Mouse (Mus musculus) heart, postnatal 0 days (tissue): ENCODE data around the gene Tert. TPM values are rescaled to one million over a fixed set of nuclear protein-coding genes. Genes with fewer than 3 reads are reported as not detected.
A peak's percentile ranks its signal among the peaks of the same experiment; 100 is the strongest.

Experiments
- ATAC-seq: fragments of 200-750 bp; cut with Nextera tagmentation; 2 replicates; pipeline ENCODE4 v1.8.0; 2017; ENCODE audit warnings: low read depth, moderate number of reproducible peaks, moderate library complexity; ENCODE audit not compliant: insufficient read depth
- DNase-seq: peaks from one replicate; pipeline ENCODE4 v3.0.0-alpha.2; 2016; ENCODE audit warnings: low spot score
- H3K27ac ChIP-seq: fragments of 300-500 bp; sonication (generic); 2 replicates; pipeline ENCODE4 v1.5.1; 2014; ENCODE audit warnings: low read depth, mild to moderate bottlenecking
- H3K27me3 ChIP-seq: fragments of 300-500 bp; sonication (generic); 2 replicates; pipeline ENCODE4 v1.6.1; 2014; ENCODE audit warnings: low read length, mixed read lengths; ENCODE audit not compliant: control insufficient read depth, insufficient read depth
- H3K36me3 ChIP-seq: fragments of 300-500 bp; sonication (generic); replicated peaks from 2 replicates; pipeline ENCODE4 v1.6.1; 2014; ENCODE audit warnings: low read length, mixed read lengths; ENCODE audit not compliant: control insufficient read depth, insufficient read depth
- H3K4me1 ChIP-seq: fragments of 300-500 bp; sonication (generic); 2 replicates; pipeline ENCODE4 v1.6.1; 2014; ENCODE audit warnings: antibody characterized with exemption; ENCODE audit not compliant: control insufficient read depth, insufficient read depth
- H3K4me2 ChIP-seq: fragments of 300-500 bp; sonication (generic); 2 replicates; pipeline ENCODE4 v1.6.1; 2014; ENCODE audit warnings: low read depth, mild to moderate bottlenecking, low read length, moderate library complexity
- H3K4me3 ChIP-seq: fragments of 300-500 bp; sonication (generic); 2 replicates; pipeline ENCODE4 v1.5.1; 2014; ENCODE audit warnings: low read depth, low read length
- H3K9ac ChIP-seq: fragments of 300-500 bp; sonication (generic); replicated peaks from 2 replicates; pipeline ENCODE4 v1.6.1; 2014; ENCODE audit warnings: low read depth, low read length, mixed read lengths
- H3K9me3 ChIP-seq: fragments of 300-500 bp; sonication (generic); replicated peaks from 2 replicates; pipeline ENCODE4 v1.6.1; 2016; ENCODE audit warnings: low read length; ENCODE audit not compliant: control insufficient read depth
- CTCF ChIP-seq: IDR thresholded peaks from 2 replicates; pipeline ENCODE4 v1.5.1; 2016; ENCODE audit warnings: antibody characterized with exemption, control low read depth, low read depth
- EP300 ChIP-seq: IDR thresholded peaks from 2 replicates; pipeline ENCODE4 v1.6.1; 2016; ENCODE audit warnings: antibody characterized with exemption, low read depth
- WGBS: fragments of 180-500 bp; shearing (Covaris S2); extraction: QIAGEN DNeasy Blood & Tissue Kit; methylation state at CpG from one replicate; pipeline ENCODE4 v1.1.7; 2014; 5-methylcytosine and 5-hydroxymethylcytosine counted together
- polyA plus RNA-seq: library from polyadenylated mRNA; unstranded; fragments of >200 nt; fragmentation: Nextera tagmentation; extraction: Ambion mirVana; gene quantifications from 2 replicates; pipeline ENCODE4 v1.2.1, GENCODE M21; 2015
- total RNA-seq: library from RNA; depleted of rRNA; stranded (reverse); fragments of >200 nt; gene quantifications from 2 replicates; pipeline ENCODE4 v1.2.3, GENCODE M21; 2014; ENCODE audit warnings: low replicate concordance

The Tert gene
- total and polyA plus RNA-seq, 2 experiments from 2014 or later: 0.48 to 3.5 TPM

DNA sequence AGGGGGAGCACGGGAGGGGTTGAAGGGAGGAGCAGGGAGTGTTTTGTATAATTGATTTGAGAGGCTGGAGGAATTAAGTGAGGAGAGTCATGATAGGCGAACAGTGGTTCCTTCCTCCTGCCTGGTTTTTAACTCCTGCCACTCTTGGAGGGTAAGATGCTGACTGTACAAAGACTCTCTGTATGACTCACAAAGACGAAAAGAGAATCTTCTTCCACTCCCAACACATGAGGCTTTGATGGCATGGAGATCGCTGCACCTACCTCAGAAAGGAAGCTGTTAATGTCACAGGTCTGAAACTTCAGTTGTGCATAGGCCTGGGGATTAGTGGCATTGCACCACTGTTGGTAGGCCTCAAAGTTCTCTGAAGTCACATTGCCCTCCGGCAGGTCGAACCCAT, 58.8 kb downstream of the Tert start:
- no peak overlapping the region for H3K4me3 ChIP-seq
- H3K9ac ChIP-seq: no peak overlapping the region
- no peak for TF ChIP-seq EP300
- no peak for TF ChIP-seq CTCF
- H3K4me1 ChIP-seq: no peaks in the 10 kb centered on the region
- no peak overlapping the region for H3K27ac ChIP-seq
- DNase-seq (no peak), ATAC-seq (no peak)
- H3K36me3 ChIP-seq: no peaks in the 10 kb centered on the region
- no peaks in the 10 kb centered on the region for H3K27me3 ChIP-seq
- no peak overlapping the region for H3K4me2 ChIP-seq
- H3K9me3 ChIP-seq: no peaks in the 10 kb centered on the region
- WGBS: 85% methylated on average over 6 of the region's 6 CpGs

DNA sequence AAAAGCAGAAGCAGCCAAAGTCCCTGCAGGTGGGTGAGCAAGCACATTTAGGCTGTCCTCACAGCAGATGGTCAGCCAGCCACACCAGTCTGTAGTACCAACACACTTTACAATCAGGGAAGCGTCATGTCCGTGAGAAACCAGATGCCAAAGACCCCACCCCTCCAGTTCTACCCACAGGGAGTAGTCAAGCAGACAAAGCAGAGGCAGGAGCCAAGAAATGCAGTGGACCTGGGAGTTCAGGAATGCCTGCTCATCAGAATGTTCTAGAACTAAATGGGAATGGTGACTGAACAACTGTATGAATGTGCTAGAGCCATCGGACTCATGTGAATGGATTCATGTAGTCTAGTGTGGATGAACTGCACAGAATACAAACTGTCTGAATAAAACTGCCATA, 60.9 kb downstream of the Tert start:
- DNase-seq (no peak), ATAC-seq (no peak)
- Histone ChIP-seq H3K4me2 (no peak overlapping the region), H3K9me3 (no peaks in the 10 kb centered on the region), H3K36me3 (no peaks in the 10 kb centered on the region), H3K4me3 (no peak overlapping the region), H3K9ac (no peak overlapping the region), H3K4me1 (no peaks in the 10 kb centered on the region), H3K27ac (no peak overlapping the region), H3K27me3 (no peaks in the 10 kb centered on the region)
- no peak for TF ChIP-seq CTCF
- no peak for TF ChIP-seq EP300
- WGBS: 61% methylated on average over 3 of the region's 3 CpGs

DNA sequence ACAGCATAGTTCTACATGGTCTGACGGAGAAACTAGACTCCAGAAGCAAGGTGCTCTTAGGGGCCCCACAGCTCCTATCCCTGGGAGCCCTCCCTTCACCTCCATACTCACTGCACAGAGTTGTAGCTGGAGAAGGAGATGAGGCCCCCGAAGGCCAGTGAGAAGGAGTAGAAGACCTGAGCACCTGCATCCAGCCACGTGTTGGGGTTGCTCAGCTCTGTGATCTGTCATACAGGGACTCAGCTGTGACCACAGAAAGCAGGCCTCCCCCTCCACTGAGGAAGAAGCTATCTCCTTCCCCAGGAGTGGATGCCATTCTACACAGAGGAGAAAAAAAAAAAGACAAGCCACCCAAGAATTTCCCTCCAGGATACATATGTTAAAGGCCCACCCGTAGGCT, 62.2 kb downstream of the Tert start:
- H3K4me1 ChIP-seq: no peaks in the 10 kb centered on the region
- no peak for TF ChIP-seq CTCF
- TF ChIP-seq EP300: no peak
- ATAC-seq (no peak), DNase-seq (no peak)
- H3K4me2 ChIP-seq: no peak overlapping the region
- H3K9me3 ChIP-seq: no peaks in the 10 kb centered on the region
- 63% methylated on average over 4 of the region's 4 CpGs for WGBS
- H3K36me3 ChIP-seq: no peaks in the 10 kb centered on the region
- H3K27me3 ChIP-seq: no peaks in the 10 kb centered on the region
- no peak overlapping the region for H3K9ac ChIP-seq
- H3K4me3 ChIP-seq: no peak overlapping the region
- H3K27ac ChIP-seq: no peak overlapping the region

DNA sequence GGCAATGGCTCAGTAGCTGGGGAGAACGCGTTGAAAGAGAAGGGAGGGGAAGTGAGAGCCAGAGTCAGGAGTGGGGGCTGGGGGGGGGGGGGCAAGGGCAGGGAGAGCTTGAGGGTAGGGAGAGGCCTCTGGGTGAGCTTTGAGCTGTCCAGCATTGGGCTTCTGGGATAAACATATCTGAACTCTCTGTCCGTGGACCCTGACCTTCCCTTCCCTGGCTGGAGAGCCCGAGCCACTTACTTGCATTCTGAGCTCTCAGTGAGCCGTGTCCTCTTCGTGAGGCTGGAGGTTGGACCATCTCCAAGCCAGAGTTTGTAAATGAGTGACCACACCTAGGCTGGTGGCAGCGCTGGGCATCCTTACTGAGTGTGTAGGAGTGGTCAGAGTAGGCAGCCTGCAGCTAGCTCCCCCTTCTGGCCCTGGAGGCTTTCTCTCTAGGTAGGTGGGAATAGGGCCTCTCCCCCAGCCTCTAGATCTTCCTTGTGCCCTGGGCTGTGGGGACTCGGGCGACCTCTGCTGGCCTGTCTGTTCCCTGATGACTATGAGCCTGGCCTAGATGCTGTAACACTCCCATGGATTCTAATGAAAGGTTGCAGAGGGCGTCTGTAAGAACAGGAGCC, 65.6 kb downstream of the Tert start:
- no peak overlapping the region for H3K4me2 ChIP-seq
- H3K27ac ChIP-seq: no peak overlapping the region
- peak; percentile 69 for TF ChIP-seq CTCF
- no peak for TF ChIP-seq EP300
- 23% methylated on average over 10 of the region's 10 CpGs for WGBS
- DNase-seq (peak; percentile 77), ATAC-seq (peak; percentile 69)
- no peaks in the 10 kb centered on the region for H3K9me3 ChIP-seq
- no peaks in the 10 kb centered on the region for H3K4me1 ChIP-seq
- H3K4me3 ChIP-seq: no peak overlapping the region
- no peaks in the 10 kb centered on the region for H3K27me3 ChIP-seq
- no peaks in the 10 kb centered on the region for H3K36me3 ChIP-seq
- no peak overlapping the region for H3K9ac ChIP-seq

DNA sequence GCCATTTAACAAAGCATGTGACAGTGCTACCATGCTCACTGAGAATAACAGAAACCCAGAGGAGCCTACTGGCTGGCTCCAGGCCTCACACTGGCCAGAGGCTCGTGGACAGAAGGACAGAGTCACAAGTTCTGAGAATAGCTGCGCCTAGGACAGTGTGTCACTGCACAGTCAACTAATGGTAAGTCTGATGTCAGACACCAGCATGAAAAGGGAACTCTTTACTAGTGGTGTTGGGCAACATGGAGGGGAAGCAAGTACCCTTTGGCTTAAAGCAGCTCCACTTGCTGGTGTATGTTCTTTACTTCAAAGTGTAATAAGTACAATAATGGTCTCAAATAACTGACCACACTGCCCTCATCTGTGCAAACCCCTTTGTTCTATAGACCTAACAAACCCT, 66.6 kb downstream of the Tert start:
- 55% methylated on average over 2 of the region's 2 CpGs for WGBS
- DNase-seq: no peak
- H3K4me1 ChIP-seq: no peaks in the 10 kb centered on the region
- no peaks in the 10 kb centered on the region for H3K9me3 ChIP-seq
- H3K27ac ChIP-seq: no peak overlapping the region
- no peaks in the 10 kb centered on the region for H3K36me3 ChIP-seq
- H3K9ac ChIP-seq: no peak overlapping the region
- H3K4me2 ChIP-seq: no peak overlapping the region
- H3K4me3 ChIP-seq: no peak overlapping the region
- ATAC-seq: no peak
- TF ChIP-seq EP300 (no peak), CTCF (no peak)
- H3K27me3 ChIP-seq: no peaks in the 10 kb centered on the region

DNA sequence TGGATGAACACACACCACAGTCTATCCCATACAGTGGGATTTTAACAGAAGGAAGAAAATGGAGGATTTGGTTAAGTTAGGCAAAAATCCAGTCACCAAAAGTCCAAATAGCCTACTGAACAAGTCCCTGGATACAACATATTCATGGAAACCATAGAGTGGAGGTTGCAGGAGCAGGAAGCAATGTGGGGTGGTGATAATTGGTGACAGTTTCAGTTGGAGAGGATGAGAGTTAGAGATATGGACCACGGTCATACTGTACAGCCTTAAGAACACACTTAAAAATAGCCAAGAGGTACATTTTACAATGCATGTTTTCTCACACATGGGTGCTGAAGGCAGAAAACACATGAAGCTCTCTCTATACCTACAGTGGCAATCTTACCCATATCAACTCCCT, 68.3 kb downstream of the Tert start:
- WGBS: 29% methylated on average over 1 of the region's 1 CpGs
- no peaks in the 10 kb centered on the region for H3K36me3 ChIP-seq
- H3K4me3 ChIP-seq: no peak overlapping the region
- H3K9me3 ChIP-seq: no peaks in the 10 kb centered on the region
- no peak overlapping the region for H3K27ac ChIP-seq
- DNase-seq: no peak
- no peaks in the 10 kb centered on the region for H3K27me3 ChIP-seq
- ATAC-seq: no peak
- H3K9ac ChIP-seq: no peak overlapping the region
- no peak overlapping the region for H3K4me2 ChIP-seq
- TF ChIP-seq CTCF (no peak), EP300 (no peak)
- no peaks in the 10 kb centered on the region for H3K4me1 ChIP-seq
